Mouse (Mus musculus) thymus, postnatal 25 days (tissue): ENCODE results near the gene Osbpl9.

Source experiments
- DNase-seq: peaks from one replicate; pipeline ENCODE4 v3.0.0; 2022

Gene Osbpl9

DNA sequence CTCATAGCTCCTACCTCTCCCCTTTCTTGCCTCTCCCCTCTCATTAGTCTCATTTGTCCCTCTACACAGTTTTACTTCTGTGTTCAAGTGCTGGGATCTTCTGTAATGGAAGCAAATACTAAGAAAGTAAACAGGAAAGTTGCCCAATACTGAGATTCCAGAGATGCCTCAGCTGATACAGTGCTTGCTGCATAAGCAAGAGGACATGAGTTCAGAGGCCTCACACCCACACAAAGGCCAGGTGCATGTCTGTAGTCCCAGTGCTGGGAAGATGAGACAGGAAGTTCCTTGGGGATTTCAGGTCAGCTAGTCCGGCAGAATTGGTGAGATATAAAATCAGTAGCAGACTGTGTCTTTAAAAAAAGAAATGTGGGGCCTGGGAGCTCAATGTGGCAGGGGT, 2.3 kb upstream of the Osbpl9 start:
- DNase-seq, result no peak

DNA sequence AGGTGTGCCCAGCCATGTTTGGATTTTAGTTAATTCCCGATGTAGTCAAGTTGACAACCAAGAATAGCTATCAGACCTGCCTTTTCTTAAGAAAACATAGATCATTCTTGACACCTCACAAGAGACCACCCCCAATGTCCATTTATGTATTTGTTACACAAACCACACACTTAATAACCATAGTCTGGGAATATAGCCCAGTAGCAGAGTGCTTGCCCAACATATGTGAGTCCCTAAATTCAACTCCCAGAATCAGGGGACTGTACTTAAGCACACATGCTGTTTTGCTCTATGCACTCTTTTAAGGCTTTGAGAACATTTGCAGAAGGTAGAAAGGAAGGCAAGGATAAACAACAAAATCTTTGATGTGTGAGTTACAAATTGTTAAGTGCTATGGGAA, 1.9 kb upstream of the Osbpl9 start:
- no peak for DNase-seq

DNA sequence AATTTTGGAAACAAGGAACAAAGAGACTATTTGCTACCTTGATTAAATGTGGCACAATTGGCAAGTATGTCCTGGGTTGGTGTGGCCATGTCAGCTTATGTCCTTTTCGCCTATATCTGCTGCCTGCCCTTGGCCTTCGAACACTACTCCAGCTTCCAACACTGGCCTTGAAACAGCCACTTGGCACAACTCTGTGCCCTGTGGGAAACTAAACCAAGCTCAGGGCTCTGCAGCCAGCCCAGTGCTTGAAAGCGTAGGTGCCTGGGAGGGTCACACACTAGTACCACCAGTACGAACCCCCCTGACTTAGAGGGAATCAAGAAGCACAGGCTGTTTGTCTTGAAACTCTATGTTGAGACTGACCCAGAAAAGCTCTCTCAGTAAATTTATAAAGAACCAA, 3.0 kb downstream of the Osbpl9 start:
- DNase-seq, result no peak

GRCm38 (mm10) chr4:109195900-109196629, 6.0 kb downstream of the Osbpl9 start:
- DNase-seq, result no peak

GRCm38 (mm10) chr4:109193886-109194285, 8.2 kb downstream of the Osbpl9 start:
- no peak for DNase-seq

DNA sequence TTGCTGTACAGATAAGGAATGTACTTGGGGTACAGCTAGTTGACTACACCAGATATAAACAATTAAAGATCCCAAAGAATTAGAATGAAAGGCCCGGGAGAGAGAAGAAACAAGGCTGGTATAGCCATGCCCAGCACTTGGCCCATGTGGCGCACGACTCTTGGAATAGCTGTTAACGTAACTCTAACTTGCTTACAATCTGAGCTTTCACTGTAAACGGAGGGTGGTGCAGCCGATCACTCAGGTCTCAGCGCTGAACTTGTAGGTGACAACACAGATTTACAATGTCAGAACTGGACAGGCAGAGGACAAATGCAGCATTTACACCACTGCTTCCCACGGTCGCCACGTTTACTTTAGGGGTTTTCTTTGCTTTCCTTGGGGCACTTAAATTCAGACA, 10.5 kb downstream of the Osbpl9 start:
- DNase-seq, result no peak

GRCm38 (mm10) chr4:109185616-109186405, 16.3 kb downstream of the Osbpl9 start:
- DNase-seq, result no peak

DNA sequence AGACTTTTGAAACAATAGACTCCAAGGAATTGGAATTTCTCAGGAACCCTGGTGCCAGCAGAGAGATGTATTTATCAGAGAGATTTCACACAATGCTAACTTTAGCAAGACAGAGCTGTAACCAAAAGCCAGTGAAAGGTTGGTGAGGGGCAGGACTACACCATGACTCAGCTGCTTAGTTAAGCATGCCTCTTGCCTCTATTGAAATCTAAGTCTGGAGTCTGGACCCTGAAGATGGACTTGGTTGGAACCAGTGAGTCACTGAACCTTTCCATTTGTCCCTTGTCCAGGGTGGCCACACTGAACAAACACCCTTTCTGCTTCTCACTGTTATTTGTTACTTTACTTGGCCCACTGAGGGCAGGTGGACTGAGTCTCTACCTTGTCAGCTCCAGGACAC, 26.4 kb downstream of the Osbpl9 start:
- no peak for DNase-seq

- no peak for DNase-seq
Measured at GRCm38 (mm10) chr4:109173775-109174440, 28.2 kb downstream of the Osbpl9 start.

DNA sequence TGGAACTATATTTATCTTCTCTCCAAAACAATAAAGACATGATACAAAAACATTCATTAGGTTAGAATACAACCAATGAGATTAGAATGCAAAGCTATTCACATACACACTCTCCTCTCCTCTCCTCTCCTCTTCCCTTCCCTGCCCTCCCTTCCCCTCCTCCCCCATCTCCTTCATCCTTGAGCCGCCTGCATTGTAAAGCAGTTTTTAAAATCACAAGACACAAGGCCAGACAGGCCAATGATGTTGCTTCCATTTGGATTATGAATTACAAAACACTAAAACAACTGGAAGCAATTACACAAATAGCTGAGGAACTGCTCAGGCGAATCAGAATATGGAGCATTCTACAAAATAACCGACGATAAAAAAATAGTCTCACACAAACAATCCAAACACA, 28.7 kb downstream of the Osbpl9 start:
- DNase-seq, result no peak

GRCm38 (mm10) chr4:109165521-109166173, 36.4 kb downstream of the Osbpl9 start:
- DNase-seq, result peak; percentile 74

DNA sequence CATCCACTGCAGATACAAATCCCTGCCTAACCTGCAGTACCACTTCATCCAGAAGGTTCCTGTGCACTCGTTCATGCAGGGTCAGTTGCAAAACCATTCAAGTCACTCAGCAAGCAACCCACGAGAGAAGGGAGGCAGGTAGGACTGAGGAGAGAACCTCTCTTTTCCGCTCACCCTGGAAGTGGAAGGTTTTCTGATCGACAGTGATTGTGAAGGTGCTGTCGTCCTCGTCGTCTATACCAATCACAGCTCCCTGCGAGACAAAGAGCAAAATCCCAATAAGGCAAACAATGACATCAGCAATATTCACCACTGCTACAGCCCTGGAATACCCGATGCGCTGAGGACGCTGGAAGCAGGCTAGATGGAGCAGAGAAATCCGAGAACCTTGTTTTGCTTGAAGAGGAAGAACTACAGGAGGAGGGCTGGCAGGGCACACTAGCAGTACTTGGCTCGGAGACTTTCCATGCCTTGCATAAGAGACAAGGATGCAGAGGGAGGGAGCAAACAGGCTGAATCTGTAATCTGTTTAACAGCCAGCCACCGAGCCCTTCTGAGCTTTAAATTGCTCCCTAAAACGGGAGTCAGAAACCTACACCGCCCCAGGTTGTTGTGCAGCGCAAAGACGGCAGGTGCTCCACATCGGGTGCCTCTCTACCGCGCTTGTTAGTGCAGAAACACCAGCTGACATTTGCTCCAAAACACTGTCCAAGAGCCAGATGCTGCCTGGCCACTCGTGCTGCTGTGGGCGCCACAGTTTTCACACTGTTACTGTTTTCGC, 45.4 kb downstream of the Osbpl9 start:
- no peak for DNase-seq

GRCm38 (mm10) chr4:109156073-109156472, 46.0 kb downstream of the Osbpl9 start:
- DNase-seq, result no peak

- no peak for DNase-seq
Measured at GRCm38 (mm10) chr4:109150214-109150613, 51.9 kb downstream of the Osbpl9 start.

- no peak for DNase-seq
Measured at GRCm38 (mm10) chr4:109149411-109149810, 52.7 kb downstream of the Osbpl9 start.

DNA sequence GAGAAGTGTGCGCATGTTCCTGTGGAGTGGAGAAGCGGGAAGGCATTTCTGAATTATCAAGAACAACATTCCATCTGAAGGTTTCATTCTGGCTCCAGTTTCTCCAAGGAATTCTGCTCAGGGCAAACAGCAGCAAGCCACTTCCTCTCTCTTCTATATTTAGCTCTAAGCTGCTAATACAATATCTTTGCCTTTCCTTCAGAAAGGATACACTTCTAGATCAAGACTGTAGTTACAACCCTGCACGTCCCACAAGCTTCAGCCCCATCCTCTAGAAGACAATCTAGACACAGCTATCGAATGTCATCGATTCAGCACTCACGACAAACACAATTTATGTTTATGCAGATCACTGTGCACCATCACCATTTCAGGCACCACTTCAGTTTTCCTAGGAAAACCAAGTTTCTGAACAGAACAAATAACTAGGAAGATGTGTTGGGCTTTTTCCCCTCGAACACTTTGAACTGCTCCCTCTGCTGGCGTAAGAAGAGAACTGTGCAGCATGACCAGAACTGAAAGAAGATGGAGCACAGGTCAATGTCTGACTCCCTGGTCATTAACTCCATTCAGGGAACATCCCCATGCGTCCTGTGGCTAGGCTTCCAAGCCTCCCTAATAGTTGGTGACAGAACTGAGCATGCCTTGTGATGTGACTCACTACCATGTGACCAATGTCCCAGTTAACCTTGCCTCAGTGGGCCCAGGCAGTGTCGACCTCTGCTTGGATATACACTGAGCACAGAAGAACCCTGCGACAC, 54.6 kb downstream of the Osbpl9 start:
- peak; percentile 48 for DNase-seq

DNA sequence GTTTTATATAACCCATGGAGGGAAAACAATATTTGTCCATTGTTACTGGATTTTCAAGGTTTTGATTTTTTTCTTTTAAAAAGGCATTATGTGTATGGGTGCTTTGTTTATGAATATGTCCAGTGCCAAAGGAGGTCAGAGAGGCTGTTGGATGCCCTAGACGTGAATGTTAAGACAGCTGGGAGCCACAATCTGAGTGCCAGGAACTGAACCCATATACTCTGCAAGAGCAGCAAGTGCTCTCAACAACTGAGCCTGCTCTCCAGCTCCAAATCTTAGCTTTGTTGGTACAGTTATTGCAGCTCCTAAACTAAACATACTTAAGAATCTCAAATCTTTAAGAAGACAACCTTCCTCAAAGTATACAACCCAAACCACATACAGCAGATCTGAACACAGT, 59.0 kb downstream of the Osbpl9 start:
- no peak for DNase-seq

GRCm38 (mm10) chr4:109138551-109138950, 63.5 kb downstream of the Osbpl9 start:
- DNase-seq, result no peak

DNA sequence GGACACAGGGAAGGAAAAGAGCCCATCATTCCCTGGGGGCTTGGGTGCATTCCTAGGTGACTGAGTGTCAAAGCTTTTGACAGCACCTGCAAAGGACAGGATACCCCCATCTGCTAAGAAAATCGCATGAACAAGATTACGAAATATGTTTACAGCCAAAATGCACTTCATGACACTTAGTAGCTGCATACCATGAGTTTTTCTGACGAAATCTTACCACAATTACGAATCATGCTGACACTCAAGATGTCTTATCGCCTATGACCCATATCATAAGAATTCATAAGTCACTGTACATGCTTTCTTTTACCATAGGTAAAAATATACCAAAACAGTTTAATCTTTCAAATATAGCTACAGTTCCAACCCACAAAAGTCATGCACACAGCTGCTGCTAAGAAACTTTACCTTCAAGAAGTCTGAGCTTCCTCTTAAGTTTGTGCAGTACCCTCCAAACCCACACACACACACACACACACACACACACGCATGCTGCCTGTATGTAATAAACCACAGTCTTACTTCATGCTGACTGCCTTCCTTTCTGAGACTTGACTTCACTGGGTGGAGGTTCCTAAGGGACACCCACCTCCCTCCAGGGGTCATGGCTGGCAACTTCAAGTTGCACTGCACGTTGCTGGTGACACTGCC, 65.5 kb downstream of the Osbpl9 start:
- peak; percentile 40 for DNase-seq

- no peak for DNase-seq
Measured at GRCm38 (mm10) chr4:109134955-109135354, 67.1 kb downstream of the Osbpl9 start.

DNA sequence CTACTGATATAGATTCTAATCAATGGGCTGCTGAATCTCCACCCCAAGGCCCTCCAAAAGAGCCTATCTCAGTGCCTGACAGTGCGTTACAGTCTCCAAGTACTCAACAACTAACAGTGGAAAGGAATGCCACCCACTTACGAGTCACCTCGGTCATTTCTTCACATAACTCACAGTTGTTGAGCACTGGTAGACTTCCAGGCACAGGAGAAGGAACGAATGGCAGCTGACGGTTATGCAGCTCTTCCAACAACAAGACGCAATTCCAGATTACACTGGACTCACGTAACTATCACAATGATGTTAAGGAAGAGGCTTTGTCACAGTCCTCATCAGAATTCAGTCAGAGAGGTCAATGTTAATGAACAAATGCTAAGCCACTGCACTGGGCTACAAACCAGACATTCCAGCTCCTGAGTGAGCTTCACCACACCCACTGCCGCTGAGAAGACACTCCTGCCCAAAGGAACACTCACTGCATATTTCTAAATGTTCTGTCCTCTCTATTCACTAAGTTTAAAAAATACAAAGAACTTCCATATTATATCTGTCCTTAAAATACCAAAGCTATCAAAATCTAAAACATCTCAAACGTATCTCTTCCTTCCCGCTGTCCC, 70.7 kb downstream of the Osbpl9 start:
- DNase-seq, result no peak
